Mouse (Mus musculus): ENCODE results near the gene Zmym2. TPM values are rescaled to one million over a fixed set of nuclear protein-coding genes. Genes with fewer than 3 reads are reported as not detected.

Zmym2 gene
- polyA plus RNA-seq, 1 experiment: 1.6 TPM

DNA sequence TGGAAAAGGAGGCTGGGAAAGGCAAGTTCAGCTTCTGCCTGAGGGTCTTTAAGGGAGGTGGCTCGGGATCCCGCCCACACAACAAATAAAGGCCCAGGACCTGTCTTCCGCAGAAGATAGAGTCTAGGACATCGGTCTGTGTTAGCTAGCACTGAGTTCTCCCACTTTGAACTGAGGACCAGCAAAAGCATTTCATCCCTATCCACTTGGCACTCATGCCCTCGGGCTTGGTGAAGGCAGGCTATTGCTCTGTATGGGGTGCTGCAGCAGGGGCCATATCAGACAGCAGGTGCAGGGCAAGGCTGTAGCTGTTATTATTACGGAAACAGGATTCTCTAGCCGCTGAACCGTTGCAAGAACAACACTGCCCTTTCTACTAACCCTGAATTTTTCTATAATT is 83.2 kb downstream of the Zmym2 start:
- Histone ChIP-seq H3K27ac (ENCODE audit: insufficient read depth, low read depth, low read length) (no peak overlapping the region), H3K36me3 (ENCODE audit: control insufficient read depth, insufficient read depth, low read length) (no peaks in the 10 kb centered on the region), H3K27me3 (ENCODE audit: control insufficient read depth, insufficient read depth, low read length) (no peaks in the 10 kb centered on the region), H3K4me3 (ENCODE audit: low read depth, low read length) (no peak overlapping the region), H3K4me1 (ENCODE audit: control insufficient read depth, insufficient read depth, insufficient read length, low read length) (no peaks in the 10 kb centered on the region)
- TF ChIP-seq CTCF (IDR thresholded peaks at IDR 0.05; ENCODE audit: extremely low read depth, insufficient read length, insufficient replicate concordance, low read depth, low read length): no peak
- TF ChIP-seq POLR2A (IDR thresholded peaks at IDR 0.05; ENCODE audit: low read depth, low read length): no peak
- WGBS: 54% methylated on average over 8 of the region's 8 CpGs

DNA sequence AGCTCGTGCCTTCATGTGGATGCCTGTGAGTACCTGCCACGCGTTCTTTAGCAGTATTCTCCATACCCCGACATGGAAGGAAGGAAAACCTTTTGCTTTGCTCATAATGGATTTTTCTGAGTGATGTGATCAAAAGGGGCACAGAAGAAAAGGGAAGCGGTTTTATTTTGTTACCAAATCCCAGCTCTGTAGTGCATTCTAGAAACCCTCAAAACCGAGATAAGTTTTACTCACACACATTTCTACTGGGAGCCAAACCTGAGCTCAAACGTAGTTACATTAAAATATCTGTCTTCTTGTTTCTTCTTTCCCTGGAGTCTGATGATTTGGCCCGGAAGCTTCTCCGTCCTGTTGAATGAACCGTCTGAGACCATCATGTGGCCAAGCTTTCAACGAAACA is 83.7 kb downstream of the Zmym2 start:
- Histone ChIP-seq H3K27ac (ENCODE audit: insufficient read depth, low read depth, low read length) (no peak overlapping the region), H3K4me1 (ENCODE audit: control insufficient read depth, insufficient read depth, insufficient read length, low read length) (no peaks in the 10 kb centered on the region), H3K27me3 (ENCODE audit: control insufficient read depth, insufficient read depth, low read length) (no peaks in the 10 kb centered on the region), H3K4me3 (ENCODE audit: low read depth, low read length) (no peak overlapping the region), H3K36me3 (ENCODE audit: control insufficient read depth, insufficient read depth, low read length) (no peaks in the 10 kb centered on the region)
- WGBS: 77% methylated on average over 11 of the region's 11 CpGs
- TF ChIP-seq CTCF (IDR thresholded peaks at IDR 0.05; ENCODE audit: extremely low read depth, insufficient read length, insufficient replicate concordance, low read depth, low read length) (no peak), POLR2A (IDR thresholded peaks at IDR 0.05; ENCODE audit: low read depth, low read length) (no peak)

- 54% methylated on average over 8 of the region's 8 CpGs for WGBS
- no peak overlapping the region for H3K4me3 ChIP-seq (ENCODE audit: low read depth, low read length)
- H3K4me1 ChIP-seq (ENCODE audit: control insufficient read depth, insufficient read depth, insufficient read length, low read length): no peaks in the 10 kb centered on the region
- H3K27ac ChIP-seq (ENCODE audit: insufficient read depth, low read depth, low read length): no peak overlapping the region
- H3K36me3 ChIP-seq (ENCODE audit: control insufficient read depth, insufficient read depth, low read length): no peaks in the 10 kb centered on the region
- TF ChIP-seq POLR2A (IDR thresholded peaks at IDR 0.05; ENCODE audit: low read depth, low read length) (no peak), CTCF (IDR thresholded peaks at IDR 0.05; ENCODE audit: extremely low read depth, insufficient read length, insufficient replicate concordance, low read depth, low read length) (no peak)
- no peaks in the 10 kb centered on the region for H3K27me3 ChIP-seq (ENCODE audit: control insufficient read depth, insufficient read depth, low read length)
Measured at GRCm38 (mm10) chr14:56978045-56978655, 91.7 kb downstream of the Zmym2 start.

- Histone ChIP-seq H3K4me1 (ENCODE audit: control insufficient read depth, insufficient read depth, insufficient read length, low read length) (no peaks in the 10 kb centered on the region), H3K27ac (ENCODE audit: insufficient read depth, low read depth, low read length) (no peak overlapping the region), H3K36me3 (ENCODE audit: control insufficient read depth, insufficient read depth, low read length) (no peaks in the 10 kb centered on the region), H3K27me3 (ENCODE audit: control insufficient read depth, insufficient read depth, low read length) (no peaks in the 10 kb centered on the region), H3K4me3 (ENCODE audit: low read depth, low read length) (no peak overlapping the region)
- TF ChIP-seq POLR2A (IDR thresholded peaks at IDR 0.05; ENCODE audit: low read depth, low read length) (no peak), CTCF (IDR thresholded peaks at IDR 0.05; ENCODE audit: extremely low read depth, insufficient read length, insufficient replicate concordance, low read depth, low read length) (no peak)
- 34% methylated on average over 4 of the region's 4 CpGs for WGBS
Measured at GRCm38 (mm10) chr14:56988621-56989020, 102.2 kb downstream of the Zmym2 start.

Other genes with a start within 250 kb of the Zmym2 start
- gene Mphosph8, start 218.4 kb upstream of the Zmym2 start, polyA plus RNA-seq (2012; rRNA removed): 0.58 and 0.71 TPM in 2 replicates
- 1.3 and 2.4 TPM in 2 replicates for gene Pspc1, start 108.3 kb upstream of the Zmym2 start, polyA plus RNA-seq (2012; rRNA removed)
- 1.1 and 2.7 TPM in 2 replicates for gene Zmym5, start 74.9 kb upstream of the Zmym2 start, polyA plus RNA-seq (2012; rRNA removed)
- gene Gja3, start 171.4 kb downstream of the Zmym2 start, polyA plus RNA-seq (2012; rRNA removed): 0.04 TPM in 1 of 2 replicates, not detected in the other
- 4.7 and 5.5 TPM in 2 replicates for gene Gjb2, start 218.0 kb downstream of the Zmym2 start, polyA plus RNA-seq (2012; rRNA removed)
- not detected in 2 replicates for gene Gm4491, start 229.2 kb downstream of the Zmym2 start, polyA plus RNA-seq (2012; rRNA removed)
- not detected in 2 replicates for gene Gjb6, start 247.0 kb downstream of the Zmym2 start, polyA plus RNA-seq (2012; rRNA removed)

All from small intestine, adult 2 months (tissue).